Mouse (Mus musculus) T-helper 1 cell (primary cell): ENCODE measurements at regions not wholly inside any gene's neighbourhood (a gene's known extent, or its start where the extent isn't known, plus 50 kb on each side); places are given as distances from the start of the nearest gene placed in this dataset.

Source experiments
- in situ Hi-C: fragments of 300-600 bp; cut with MboI, MseI; formaldehyde crosslinking; loops from one replicate; pipeline ENCODE4 v1.15.1; 2025; ENCODE audit warnings: high pct_unique_total_duplicates

DNA sequence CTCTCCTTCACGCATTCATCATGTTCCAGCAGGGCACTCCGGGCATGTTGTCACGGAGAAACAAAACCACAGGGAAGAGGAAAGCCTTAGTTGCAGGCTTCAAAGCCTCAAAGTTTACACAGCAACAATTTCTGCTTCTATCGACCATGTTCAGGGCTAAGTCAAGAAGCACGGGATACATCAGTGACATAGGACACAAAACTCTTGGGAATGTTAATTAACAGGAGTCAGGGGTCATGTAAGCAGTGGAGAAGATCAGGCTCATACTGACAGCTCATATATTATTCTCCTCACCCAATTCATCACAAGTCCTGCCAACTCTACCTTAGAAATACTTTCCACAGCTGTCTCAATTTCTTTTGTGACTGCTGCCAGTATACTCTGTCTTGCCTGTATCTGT lies 133.0 kb upstream of the Btbd3 start:
- in situ Hi-C loops, result no loop called here

DNA sequence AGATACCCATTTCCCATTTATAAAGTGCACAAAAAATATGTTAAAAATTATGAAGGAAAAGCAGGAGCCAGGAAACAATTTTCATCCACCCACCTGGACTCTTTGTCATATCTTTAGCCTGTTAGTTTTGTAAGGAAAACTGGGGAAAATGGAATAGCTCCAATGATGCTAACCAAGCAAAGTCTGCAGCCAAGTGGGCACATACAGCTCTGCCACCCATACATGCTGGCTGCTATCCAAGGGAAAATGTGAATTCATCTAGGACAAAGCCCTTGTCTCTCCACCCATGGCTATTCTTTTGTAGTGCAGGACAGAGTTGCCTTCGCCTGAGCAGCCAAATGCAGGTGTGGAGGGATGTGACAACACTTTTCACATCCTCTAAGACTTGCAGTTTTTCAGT lies 135.5 kb upstream of the Btbd3 start:
- in situ Hi-C loops, result no loop called here

DNA sequence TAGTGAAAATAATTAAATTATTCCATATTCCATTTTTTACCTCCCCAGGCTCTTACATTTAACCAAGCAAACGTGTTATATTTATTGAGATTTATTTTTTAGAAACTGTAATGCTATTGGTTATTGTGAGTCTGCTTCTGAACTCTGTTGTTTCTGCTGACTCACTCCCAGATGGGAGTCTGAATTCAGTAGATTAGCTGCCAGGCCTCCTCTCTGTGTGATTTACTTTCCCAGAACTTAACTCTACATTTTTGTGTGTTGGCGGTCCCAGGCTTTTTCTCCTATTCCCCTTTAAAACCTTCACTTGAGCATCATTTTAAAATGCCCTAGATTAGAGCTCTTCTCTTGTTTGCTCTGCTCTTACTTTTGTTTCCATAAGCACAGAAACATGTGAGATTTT lies 136.2 kb upstream of the Btbd3 start:
- in situ Hi-C loops, result no loop called here

GRCm38 (mm10) chr2:138099777-138100176 lies 156.6 kb upstream of the Btbd3 start:
- in situ Hi-C loops, result no loop called here

GRCm38 (mm10) chr2:138085390-138085789 lies 171.0 kb upstream of the Btbd3 start:
- in situ Hi-C loops, result no loop called here

- in situ Hi-C loops, result no loop called here
Observed at GRCm38 (mm10) chr2:138084564-138085283, 171.6 kb upstream of the Btbd3 start.

DNA sequence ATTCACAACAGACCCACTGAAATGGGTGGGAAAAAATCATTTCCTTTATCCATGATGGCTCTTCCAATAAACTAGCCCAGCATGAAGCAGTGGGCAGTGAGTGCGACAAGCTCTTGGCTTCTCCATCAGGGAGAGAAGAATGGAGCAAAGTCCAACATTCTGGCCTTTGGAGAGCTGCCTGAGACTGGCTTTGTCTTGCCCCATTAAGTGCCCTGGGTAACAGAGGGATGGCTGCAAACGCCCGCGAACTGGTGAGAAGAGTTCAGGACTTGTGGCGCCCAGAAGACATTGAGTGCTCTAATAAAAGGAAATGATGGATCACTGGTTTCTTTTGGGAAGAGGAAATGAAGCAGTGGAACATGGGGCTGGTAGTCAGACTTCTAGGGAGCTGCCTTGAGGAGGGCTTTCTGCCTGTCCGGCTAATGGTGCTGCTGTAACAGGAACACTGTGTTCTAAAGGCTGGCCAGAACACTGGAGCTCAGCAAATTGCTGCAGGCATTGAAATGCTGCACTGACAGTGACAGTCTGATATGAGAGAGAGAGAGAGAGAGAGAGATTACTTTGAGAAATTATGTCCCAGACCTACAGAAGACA lies 182.2 kb upstream of the Btbd3 start:
- in situ Hi-C loops, result no loop called here

- in situ Hi-C loops, result no loop called here
Observed at GRCm38 (mm10) chr2:138072165-138072728, 184.1 kb upstream of the Btbd3 start.

- in situ Hi-C loops, result no loop called here
Observed at GRCm38 (mm10) chr2:138053081-138053480, 203.3 kb upstream of the Btbd3 start.

DNA sequence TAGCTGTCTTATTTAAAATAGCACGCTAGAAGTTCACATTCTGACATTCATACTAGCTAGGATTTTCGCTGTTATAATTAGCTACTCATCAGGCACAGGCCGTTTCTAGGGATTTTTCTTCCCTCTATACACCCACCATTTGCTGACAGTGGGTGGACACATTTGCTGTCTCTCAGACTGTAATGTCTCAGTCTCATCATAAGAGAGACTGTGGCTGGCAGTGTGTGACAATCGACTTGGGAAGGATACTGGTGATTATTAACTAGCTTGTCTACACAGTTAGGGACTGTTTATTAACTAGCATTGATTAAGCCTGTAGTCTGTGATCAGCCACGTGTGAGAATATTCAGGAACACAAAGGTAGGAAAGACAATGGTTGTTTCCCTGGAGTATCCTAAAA lies 208.0 kb upstream of the Btbd3 start:
- in situ Hi-C loops, result no loop called here

DNA sequence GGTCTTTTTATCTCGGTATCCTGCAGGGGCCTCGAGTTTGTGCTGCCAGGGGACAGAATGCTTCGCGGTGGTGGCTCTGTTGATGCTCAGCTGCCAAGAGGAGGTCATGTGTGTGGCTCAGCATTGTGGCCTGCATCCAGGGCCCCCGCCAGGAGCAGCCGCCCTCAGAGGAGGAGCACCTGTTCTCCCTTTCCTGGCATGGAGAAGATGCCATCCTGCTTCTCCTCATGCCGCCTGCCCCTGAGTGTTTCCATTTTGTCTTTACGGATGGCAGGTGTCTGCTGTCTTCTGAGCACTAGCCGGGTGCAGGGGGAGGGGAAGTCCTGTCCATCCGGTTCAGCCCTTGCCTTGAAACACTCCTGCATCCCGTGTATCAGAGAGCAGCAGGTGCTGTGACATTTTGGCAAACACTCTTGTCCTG lies 208.6 kb upstream of the Btbd3 start:
- in situ Hi-C loops, result no loop called here

GRCm38 (mm10) chr2:138047361-138047760 lies 209.0 kb upstream of the Btbd3 start:
- in situ Hi-C loops, result no loop called here

DNA sequence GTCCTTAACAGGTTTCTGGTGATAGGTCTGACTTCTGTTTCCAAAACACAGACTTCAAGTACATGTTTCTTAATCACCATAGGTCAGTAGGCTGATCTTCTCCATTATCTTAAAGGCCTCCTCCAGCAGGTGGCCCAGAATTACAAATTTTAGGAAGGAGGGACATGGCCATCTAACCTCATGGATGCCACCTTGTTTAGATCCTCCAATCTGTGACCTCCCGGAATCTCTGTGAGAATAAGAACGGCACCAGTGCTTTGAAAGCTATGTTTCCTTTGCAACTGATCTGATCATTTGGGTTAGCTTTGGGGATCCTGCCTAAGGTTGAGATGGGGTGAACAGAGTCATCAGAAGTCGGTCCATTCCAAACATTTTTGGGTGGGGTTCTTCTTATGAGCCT lies 209.4 kb upstream of the Btbd3 start:
- in situ Hi-C loops, result no loop called here

DNA sequence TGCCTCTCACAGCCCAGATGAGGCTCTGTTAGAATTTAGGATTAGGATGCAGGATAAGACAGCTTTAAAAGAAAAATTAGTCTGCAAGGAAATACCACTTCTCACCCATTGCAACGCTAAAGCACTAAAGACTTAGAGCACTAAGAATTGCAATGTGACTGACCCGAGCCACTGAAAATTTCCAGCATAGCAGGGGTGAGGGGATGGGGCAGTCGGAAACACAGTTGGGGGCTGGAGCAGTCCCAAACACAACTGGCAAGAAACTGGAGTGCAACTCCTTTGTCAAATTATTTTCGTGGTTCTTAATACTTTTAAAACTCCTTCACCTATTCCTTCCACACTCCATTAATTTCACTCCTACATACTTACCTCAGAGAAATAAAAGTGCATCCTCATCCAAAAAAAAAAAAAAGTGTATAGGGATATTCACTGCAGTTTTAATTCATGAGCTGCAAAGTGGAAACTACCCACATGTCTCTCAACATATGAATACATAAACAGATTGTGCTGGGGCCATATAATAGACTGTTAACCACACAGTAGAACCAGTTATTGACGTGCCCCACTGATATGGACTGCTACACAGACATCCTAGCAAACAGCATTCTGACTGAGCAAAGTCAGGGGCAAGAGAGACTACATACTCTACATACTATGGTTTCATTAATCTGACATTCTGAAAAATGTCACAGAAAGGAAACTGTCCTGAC lies 210.3 kb upstream of the Btbd3 start:
- in situ Hi-C loops, result no loop called here

DNA sequence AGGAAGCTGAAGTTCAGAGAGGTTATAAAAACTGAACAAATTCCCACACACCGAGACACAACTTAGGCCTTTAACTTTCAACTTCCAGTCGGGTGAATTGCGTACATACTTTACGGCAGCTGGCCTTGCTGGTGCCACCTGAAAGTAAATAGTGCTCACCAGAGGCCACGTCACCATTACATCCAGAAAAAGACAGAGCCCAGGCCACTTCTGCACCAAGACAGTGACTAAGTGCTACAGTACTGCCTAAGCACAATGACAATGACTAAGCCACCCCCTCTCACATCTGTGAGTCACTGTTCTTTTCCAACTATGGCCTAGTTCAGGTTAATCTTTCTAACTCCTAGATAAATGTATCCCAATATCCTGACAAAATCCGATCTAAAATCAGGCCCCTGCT lies 215.7 kb upstream of the Btbd3 start:
- in situ Hi-C loops, result no loop called here

GRCm38 (mm10) chr2:138040302-138040701 lies 216.1 kb upstream of the Btbd3 start:
- in situ Hi-C loops, result no loop called here

DNA sequence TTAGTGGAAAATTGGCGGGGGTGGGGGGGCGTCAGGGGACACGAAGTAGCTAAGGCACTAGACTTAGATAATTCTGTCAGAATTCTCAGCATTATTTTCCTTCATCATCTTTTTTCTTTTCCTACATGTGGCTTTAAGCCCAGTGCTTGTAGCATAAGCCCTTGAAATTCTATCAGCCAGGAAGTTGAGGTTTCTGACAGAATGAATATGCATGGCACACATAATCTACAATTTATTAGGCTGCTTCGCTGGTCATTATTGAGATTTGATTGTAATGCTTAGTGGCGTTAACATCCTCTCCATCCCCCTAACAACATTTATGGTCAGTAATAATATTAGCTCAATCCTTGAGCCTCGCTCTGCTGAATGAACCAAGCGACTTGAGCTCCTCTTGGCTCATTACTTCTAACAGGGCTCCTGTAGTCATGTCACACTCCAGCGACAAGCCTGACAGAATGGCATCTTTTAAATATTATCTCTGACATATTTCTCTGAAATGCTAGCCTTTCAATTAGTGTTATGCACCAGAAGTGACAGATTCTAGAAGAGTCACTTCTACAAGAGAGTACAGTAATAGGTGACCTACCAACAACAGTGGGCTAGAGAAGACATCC lies 222.1 kb upstream of the Btbd3 start:
- in situ Hi-C loops, result no loop called here

- in situ Hi-C loops, result no loop called here
Observed at GRCm38 (mm10) chr2:138033379-138034122, 222.8 kb upstream of the Btbd3 start.

DNA sequence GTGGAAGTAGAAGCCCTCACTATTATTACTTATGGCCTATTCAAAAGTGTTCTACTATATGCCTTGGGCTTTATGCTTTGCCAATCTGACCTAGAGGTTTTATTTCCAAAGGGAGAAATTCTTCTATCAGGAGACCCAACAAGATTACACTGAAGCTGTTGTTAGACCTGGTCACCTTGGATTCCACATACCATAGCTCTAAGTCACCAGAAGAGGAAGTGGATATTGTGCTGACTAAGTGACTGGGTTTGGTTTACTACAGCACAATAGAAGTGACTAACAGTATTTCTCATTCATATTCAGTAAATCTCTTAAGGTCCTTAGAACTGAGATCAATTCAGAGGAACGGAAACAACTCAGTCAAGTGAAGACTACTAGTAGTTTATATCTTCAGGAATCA lies 229.0 kb upstream of the Btbd3 start:
- in situ Hi-C loops, result no loop called here

DNA sequence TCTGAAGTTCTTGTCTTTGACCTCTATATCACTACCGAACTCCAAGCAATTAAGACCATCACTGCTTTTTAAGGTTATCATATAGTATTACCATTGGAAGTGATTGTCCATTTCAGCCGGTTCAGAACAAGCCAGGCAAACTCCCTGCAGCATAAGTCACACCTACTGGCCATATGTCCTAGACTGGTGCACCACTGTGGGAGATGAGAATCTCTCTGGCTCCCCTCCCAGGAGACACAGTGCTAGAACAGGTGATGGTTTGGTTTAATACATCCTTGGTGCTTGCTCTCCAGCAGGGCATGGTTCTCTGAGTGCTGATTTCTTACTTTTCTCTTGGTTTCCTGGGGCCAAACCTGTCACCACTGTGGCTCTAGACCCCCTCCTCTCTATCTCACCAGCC lies 232.8 kb upstream of the Btbd3 start:
- in situ Hi-C loops, result no loop called here

DNA sequence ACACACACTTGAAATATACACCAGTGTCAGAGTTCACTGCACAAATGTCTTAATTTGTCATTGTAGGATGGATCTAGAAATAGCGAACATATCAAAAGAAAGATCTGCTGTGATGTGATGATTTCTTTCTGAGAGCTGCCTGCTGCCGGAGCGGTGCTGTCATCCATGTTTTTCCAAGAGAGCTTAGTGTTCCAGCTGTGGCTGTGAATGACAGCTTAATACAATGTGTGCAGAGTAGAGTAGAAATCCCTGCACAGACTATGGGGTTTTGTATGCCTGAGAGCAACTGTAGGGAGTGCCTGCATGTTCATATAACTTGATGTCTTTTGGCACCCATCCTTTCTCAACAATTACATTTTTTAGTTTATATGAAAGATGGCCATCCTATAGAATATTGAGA lies 274.6 kb upstream of the Btbd3 start:
- in situ Hi-C loops, result no loop called here

- in situ Hi-C loops, result no loop called here
Observed at GRCm38 (mm10) chr2:137977767-137978166, 278.6 kb upstream of the Btbd3 start.
